Mouse (Mus musculus) neural tube, embryonic 14.5 days (tissue): ENCODE data around the gene Olfr1352. TPM values are rescaled to one million over a fixed set of nuclear protein-coding genes. Genes with fewer than 3 reads are reported as not detected.
"Not testable (repeated sequence)": the region's sequence is repeated elsewhere in the genome, so short reads cannot be mapped to it uniquely, and the experiment has no call there.

Source experiments
- ATAC-seq: fragments of 200-750 bp; cut with Nextera tagmentation; 2 replicates; pipeline ENCODE4 v1.8.0; 2017; ENCODE audit warnings: low read depth, mild to moderate bottlenecking, moderate TSS enrichment, moderate library complexity
- H3K27ac ChIP-seq: fragments of 300-500 bp; sonication (generic); 2 replicates; pipeline ENCODE4 v1.5.1; 2014; ENCODE audit warnings: low read depth, mild to moderate bottlenecking, control low read depth, low read length, moderate library complexity, mixed read lengths
- H3K27me3 ChIP-seq: fragments of 300-500 bp; sonication (generic); 2 replicates; pipeline ENCODE4 v1.6.1; 2014; ENCODE audit warnings: low read length; ENCODE audit not compliant: control insufficient read depth, insufficient read depth
- H3K36me3 ChIP-seq: fragments of 300-500 bp; sonication (generic); 2 replicates; pipeline ENCODE4 v1.6.1; 2014; ENCODE audit warnings: low read length, mixed read lengths; ENCODE audit not compliant: control insufficient read depth, insufficient read depth
- H3K4me1 ChIP-seq: fragments of 300-500 bp; sonication (generic); 2 replicates; pipeline ENCODE4 v1.6.1; 2014; ENCODE audit warnings: low read length; ENCODE audit not compliant: control insufficient read depth, insufficient read depth
- H3K4me2 ChIP-seq: fragments of 300-500 bp; sonication (generic); 2 replicates; pipeline ENCODE4 v1.6.1; 2014; ENCODE audit warnings: mild to moderate bottlenecking, low read depth, low read length, control low read depth
- H3K4me3 ChIP-seq: fragments of 300-500 bp; sonication (generic); 2 replicates; pipeline ENCODE4 v1.5.1; 2014; ENCODE audit warnings: low read depth, low read length, control low read depth, mixed read lengths
- H3K9ac ChIP-seq: fragments of 300-500 bp; sonication (generic); replicated peaks from 2 replicates; pipeline ENCODE4 v1.6.1; 2014; ENCODE audit warnings: low read depth, mild to moderate bottlenecking, control low read depth, low read length, mixed read lengths
- H3K9me3 ChIP-seq: fragments of 300-500 bp; sonication (generic); 2 replicates; pipeline ENCODE4 v1.6.1; 2016; ENCODE audit warnings: low read length; ENCODE audit not compliant: control insufficient read depth
- WGBS: fragments of 180-500 bp; shearing (Covaris S2); extraction: QIAGEN DNeasy Blood & Tissue Kit; methylation state at CpG from one replicate; pipeline ENCODE4 v1.1.7; 2014; 5-methylcytosine and 5-hydroxymethylcytosine counted together
- polyA plus RNA-seq: library from polyadenylated mRNA; unstranded; fragments of >200 nt; fragmentation: Nextera tagmentation; extraction: Ambion mirVana; gene quantifications from 2 replicates; pipeline ENCODE4 v1.2.1, GENCODE M21; 2014

Olfr1352 gene
- not detected in 2 replicates for polyA plus RNA-seq

DNA sequence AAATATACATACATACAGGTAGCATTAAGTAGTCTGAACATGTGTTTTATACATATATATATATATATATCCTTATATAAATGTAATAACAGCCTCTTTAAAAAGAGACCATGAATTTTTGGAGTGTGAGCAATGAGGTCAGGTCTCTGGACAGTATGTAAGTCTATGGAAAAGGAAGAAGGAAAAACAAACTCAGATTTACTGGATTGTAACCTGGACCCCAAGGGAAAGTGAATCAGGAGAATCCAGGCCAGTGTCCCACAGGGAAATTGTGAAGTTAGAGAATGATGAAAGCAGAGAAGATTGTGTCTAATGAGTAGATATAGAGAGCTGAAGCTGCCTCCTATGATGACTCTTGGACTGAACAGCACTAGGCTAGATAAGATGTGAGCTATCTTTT, at the start of gene Olfr1352:
Olfr1352 (plus strand) TSS at position 301 of the 400 bp plus-strand sequence.
- no peaks in the 10 kb centered on the region for H3K36me3 ChIP-seq
- no peaks in the 10 kb centered on the region for H3K9me3 ChIP-seq
- H3K9ac ChIP-seq: no peak within 1 kb of the TSS
- H3K4me2 ChIP-seq: no peak within 1 kb of the TSS
- no peak within 1 kb of the TSS for H3K4me3 ChIP-seq
- H3K27ac ChIP-seq: no peak within 1 kb of the TSS
- no peaks in the 10 kb centered on the region for H3K27me3 ChIP-seq
- no peak for ATAC-seq
- no peaks in the 10 kb centered on the region for H3K4me1 ChIP-seq

DNA sequence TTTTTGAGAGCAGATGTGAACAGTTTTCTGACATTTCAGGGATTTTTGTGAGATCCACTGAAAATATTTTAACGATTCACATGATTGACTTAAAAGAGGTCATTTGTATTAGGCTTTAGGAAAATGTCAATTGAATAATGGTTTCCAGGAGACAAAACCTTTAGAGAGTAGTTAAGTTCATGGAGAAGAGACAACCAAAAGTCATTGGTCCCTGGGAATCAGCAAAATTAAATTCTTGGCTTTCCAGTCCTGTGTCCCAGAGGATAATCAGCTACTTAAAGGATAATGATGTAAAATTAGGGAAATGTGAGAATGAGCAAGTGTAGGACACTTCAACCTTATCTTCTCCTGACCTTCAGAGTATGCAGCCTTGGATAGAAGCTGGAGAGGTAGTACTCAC, 30.5 kb upstream of the Olfr1352 start, which contains the start of gene Olfr8:
Olfr8 (plus strand) TSS at position 301 of the 400 bp plus-strand sequence.
- not testable (repeated sequence) for H3K27ac ChIP-seq
- 90% methylated on average over 1 of the region's 1 CpGs for WGBS

DNA sequence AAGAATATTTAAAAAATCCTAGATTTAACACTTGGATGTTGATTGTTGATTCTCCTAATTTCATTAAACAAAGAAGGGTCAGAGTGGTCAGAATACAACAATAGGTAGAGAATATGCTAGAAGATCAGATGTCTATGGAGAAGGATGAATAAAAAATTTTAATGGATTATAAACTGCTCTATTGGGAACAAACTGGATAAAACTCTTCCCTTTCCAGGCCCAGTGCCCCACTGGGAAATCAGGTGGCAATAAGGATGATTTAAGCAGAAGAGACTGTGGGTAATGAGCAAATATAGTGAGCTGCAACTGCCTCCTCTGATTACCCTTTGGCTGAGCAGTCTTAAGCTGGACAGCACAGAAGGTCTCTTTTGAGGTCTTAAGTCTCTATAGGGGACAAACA, 17.8 kb upstream of the Olfr1352 start, which contains the start of gene Olfr1353:
Olfr1353 (plus strand) TSS at position 301 of the 400 bp plus-strand sequence.
- H3K4me3 ChIP-seq, H3K36me3 ChIP-seq, H3K27ac ChIP-seq, H3K4me1 ChIP-seq, H3K4me2 ChIP-seq, H3K9ac ChIP-seq, H3K27me3 ChIP-seq, H3K9me3 ChIP-seq, ATAC-seq: not testable (repeated sequence)

More for the DNA sequence above, 30.5 kb upstream of the Olfr1352 start, which contains the start of gene Olfr8:
- H3K4me1 ChIP-seq, H3K9me3 ChIP-seq, H3K4me3 ChIP-seq, ATAC-seq, H3K36me3 ChIP-seq, H3K4me2 ChIP-seq, H3K27me3 ChIP-seq, H3K9ac ChIP-seq: not testable (repeated sequence)

DNA sequence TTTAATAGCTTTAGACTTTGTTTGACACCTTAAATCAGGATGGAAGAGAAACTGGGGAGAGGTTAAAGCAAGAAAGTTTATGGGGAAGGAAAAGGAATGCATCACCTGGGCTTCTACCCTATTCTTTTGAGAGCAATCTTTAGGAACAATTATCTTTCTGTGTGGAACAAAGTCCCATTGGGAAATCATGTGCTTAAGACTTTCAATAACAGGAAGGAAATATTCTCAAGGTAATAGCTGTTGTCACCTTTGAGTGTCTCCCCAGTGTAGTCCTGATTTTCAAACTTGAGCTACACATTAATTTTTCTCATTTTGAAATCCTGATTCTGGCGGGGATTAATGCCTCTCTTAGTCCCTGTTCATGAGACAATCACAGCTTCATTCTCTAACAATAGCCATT, 31.3 kb downstream of the Olfr1352 start, which contains the start of gene Olfr1351:
Olfr1351 (plus strand) TSS at position 301 of the 400 bp plus-strand sequence.
- Histone ChIP-seq H3K4me2 (no peak within 1 kb of the TSS), H3K4me1 (no peaks in the 10 kb centered on the region), H3K27me3 (no peaks in the 10 kb centered on the region), H3K9ac (no peak within 1 kb of the TSS), H3K27ac (no peak within 1 kb of the TSS), H3K4me3 (no peak within 1 kb of the TSS), H3K9me3 (no peaks in the 10 kb centered on the region), H3K36me3 (no peaks in the 10 kb centered on the region)
- ATAC-seq: no peak
- WGBS: 81% methylated on average over 1 of the region's 1 CpGs

DNA sequence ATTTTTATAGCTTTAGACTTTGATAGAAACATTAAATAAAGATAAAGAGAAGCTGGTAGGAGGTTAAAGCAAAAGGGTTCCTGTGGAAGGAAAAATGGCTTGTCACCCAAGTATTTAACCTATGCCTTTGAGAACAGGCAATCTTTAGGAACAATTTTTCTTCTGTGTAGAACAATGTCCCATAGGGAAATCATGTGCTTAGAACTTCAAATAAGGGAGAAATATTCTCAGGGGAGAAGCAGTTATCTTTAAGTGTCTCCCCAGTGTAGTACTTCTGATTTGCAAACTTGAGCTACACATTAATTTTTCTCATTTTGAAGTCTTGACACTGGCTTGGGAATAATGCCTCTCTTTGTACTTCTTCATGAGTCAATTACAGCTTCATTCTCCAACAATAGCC, 47.6 kb downstream of the Olfr1352 start, which contains the start of gene Olfr57:
Olfr57 (plus strand) TSS at position 301 of the 400 bp plus-strand sequence.
- Histone ChIP-seq H3K4me3 (no peak within 1 kb of the TSS), H3K9ac (no peak within 1 kb of the TSS), H3K27me3 (no peaks in the 10 kb centered on the region), H3K4me1 (no peaks in the 10 kb centered on the region), H3K36me3 (no peaks in the 10 kb centered on the region), H3K27ac (no peak within 1 kb of the TSS), H3K4me2 (no peak within 1 kb of the TSS), H3K9me3 (no peaks in the 10 kb centered on the region)
- no peak for ATAC-seq

Other genes with a start within 250 kb of the Olfr1352 start
- gene Ccdc105, start 228.0 kb upstream of the Olfr1352 start, polyA plus RNA-seq: 0.20 and 0.40 TPM in 2 replicates
- 10.3 and 10.8 TPM in 2 replicates for gene Slc1a6, start 200.6 kb upstream of the Olfr1352 start, polyA plus RNA-seq
- gene Olfr1356, start 128.9 kb upstream of the Olfr1352 start, polyA plus RNA-seq: not detected in 2 replicates
- not detected in 2 replicates for gene Olfr1355, start 105.5 kb upstream of the Olfr1352 start, polyA plus RNA-seq
- gene Olfr1354, start 67.9 kb upstream of the Olfr1352 start, polyA plus RNA-seq: not detected in 2 replicates
- not detected in 2 replicates for gene Olfr8, start 30.4 kb upstream of the Olfr1352 start, polyA plus RNA-seq
- not detected in 2 replicates for gene Olfr1353, start 17.7 kb upstream of the Olfr1352 start, polyA plus RNA-seq
- gene Olfr1351, start 31.4 kb downstream of the Olfr1352 start, polyA plus RNA-seq: not detected in 2 replicates
- gene Olfr57, start 47.7 kb downstream of the Olfr1352 start, polyA plus RNA-seq: 0.49 and 0.76 TPM in 2 replicates
- 55.8 and 57.0 TPM in 2 replicates for gene 2610008E11Rik, start 116.5 kb downstream of the Olfr1352 start, polyA plus RNA-seq
- not detected in 2 replicates for gene Vmn2r80, start 167.7 kb downstream of the Olfr1352 start, polyA plus RNA-seq